Mouse (Mus musculus) forebrain, embryonic 12.5 days (tissue): ENCODE measurements around the gene Cacng4. TPM values are rescaled to one million over a fixed set of nuclear protein-coding genes. Genes with fewer than 3 reads are reported as not detected.

Experiments
- ATAC-seq: fragments of 200-750 bp; cut with Nextera tagmentation; 2 replicates; pipeline ENCODE4 v1.8.0; 2017; ENCODE audit warnings: moderate TSS enrichment; ENCODE audit not compliant: low FRiP score
- H3K27ac ChIP-seq: fragments of 300-500 bp; sonication (generic); 2 replicates; pipeline ENCODE4 v1.5.1; 2016; ENCODE audit warnings: mild to moderate bottlenecking
- H3K27me3 ChIP-seq: fragments of 300-500 bp; sonication (generic); 2 replicates; pipeline ENCODE4 v1.6.1; 2016; ENCODE audit warnings: mild to moderate bottlenecking
- H3K36me3 ChIP-seq: fragments of 300-500 bp; sonication (generic); replicated peaks from 2 replicates; pipeline ENCODE4 v1.6.1; 2016; ENCODE audit warnings: mild to moderate bottlenecking
- H3K4me1 ChIP-seq: fragments of 300-500 bp; sonication (generic); 2 replicates; pipeline ENCODE4 v1.6.1; 2016
- H3K4me2 ChIP-seq: fragments of 300-500 bp; sonication (generic); 2 replicates; pipeline ENCODE4 v1.6.1; 2016; ENCODE audit warnings: mild to moderate bottlenecking, moderate library complexity
- H3K4me3 ChIP-seq: fragments of 300-500 bp; sonication (generic); replicated peaks from 2 replicates; pipeline ENCODE4 v1.5.1; 2016; ENCODE audit warnings: mild to moderate bottlenecking
- H3K9ac ChIP-seq: fragments of 300-500 bp; sonication (generic); 2 replicates; pipeline ENCODE4 v1.6.1; 2016; ENCODE audit warnings: mild to moderate bottlenecking
- H3K9me3 ChIP-seq: fragments of 300-500 bp; sonication (generic); 2 replicates; pipeline ENCODE4 v1.6.1; 2016
- WGBS: fragments of 180-500 bp; shearing (Covaris S2); methylation state at CpG from one replicate; pipeline ENCODE4 v1.1.7; 2016; 5-methylcytosine and 5-hydroxymethylcytosine counted together
- polyA plus RNA-seq: library from polyadenylated mRNA; unstranded; fragments of >200 nt; fragmentation: Nextera tagmentation; extraction: Ambion mirVana; gene quantifications from 2 replicates; pipeline ENCODE4 v1.2.1, GENCODE M21; 2016

The Cacng4 gene
- polyA plus RNA-seq, 1 experiment from 2014 or later, result 22.8 TPM

DNA sequence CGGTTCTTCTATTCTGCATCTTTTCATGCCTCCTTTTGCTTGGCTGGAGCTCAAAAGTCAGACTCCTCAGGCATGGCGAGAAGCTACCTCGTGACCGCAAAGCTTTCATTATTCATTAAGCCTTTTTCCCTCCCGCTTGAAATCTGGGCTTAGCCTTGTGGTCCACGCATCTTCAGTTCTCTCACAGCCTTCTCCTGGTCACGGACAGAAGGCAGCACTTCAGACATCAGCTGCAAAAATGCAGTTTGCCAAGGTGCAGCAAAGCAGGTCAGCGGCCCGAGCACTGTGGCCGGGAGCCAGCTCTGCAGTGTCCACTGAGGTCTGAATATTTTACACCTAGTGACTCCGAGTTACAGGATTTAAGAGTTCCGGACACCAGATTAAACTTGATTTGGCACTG, 27.4 kb downstream of the Cacng4 start:
- H3K27me3 ChIP-seq, result 0 out of 2 replicates have a peak, but pooled peaks cover 4% of the 10 kb centered on the region
- H3K36me3 ChIP-seq, result no peaks in the 10 kb centered on the region
- H3K9ac ChIP-seq, result no peak overlapping the region
- ATAC-seq, result no peak
- no peak overlapping the region for H3K4me3 ChIP-seq
- WGBS, result 55% methylated on average over 12 of the region's 12 CpGs
- no peak overlapping the region for H3K27ac ChIP-seq
- peaks cover 57% of the 10 kb centered on the region for H3K4me1 ChIP-seq
- H3K9me3 ChIP-seq, result no peaks in the 10 kb centered on the region
- H3K4me2 ChIP-seq, result no peak overlapping the region

DNA sequence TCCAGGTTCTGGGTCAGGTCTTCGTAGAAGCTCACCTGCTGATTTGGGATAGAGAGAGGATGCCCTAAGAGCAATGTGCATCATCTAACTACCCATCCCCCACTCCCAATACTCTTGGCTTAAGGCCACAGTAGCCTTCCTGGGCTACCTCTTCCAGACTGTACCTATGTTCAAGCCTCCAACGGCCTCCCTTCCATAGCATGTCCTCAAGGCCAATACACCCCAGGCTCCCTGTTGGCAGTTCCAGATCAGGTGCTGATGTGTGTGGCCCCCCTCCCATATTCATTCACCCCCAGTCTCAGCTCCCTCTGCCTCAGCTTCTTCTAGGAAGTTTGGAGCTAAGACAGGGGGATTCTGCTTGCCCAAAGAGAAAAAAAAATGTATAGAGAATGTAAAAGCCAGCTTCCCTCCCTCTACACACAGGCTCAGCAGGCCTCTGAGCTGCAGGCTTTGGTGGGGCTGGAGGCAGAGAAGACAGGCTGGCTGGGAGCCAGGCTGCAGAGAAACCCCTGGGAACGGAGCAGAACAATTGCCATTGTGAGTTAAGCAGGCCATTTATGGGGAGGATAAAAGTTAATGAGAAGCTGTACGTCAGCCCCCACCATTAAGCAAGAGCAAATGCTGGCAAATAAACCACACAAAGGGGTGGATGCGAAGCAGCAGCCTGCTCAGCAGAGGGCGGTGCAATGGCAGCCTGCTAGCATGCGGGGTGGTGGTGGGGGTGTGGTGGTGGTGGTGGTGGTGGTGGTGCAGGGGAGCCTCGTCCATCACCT, 31.5 kb downstream of the Cacng4 start:
- 12% methylated on average over 8 of the region's 8 CpGs for WGBS
- Histone ChIP-seq H3K4me1 (peaks cover 60% of the 10 kb centered on the region), H3K27ac (peak overlapping the region; percentile 85), H3K27me3 (0 out of 2 replicates have a peak, but pooled peaks cover 15% of the 10 kb centered on the region), H3K36me3 (0 out of 2 replicates have a peak, but pooled peaks cover 3% of the 10 kb centered on the region), H3K9me3 (no peaks in the 10 kb centered on the region), H3K4me3 (no peak overlapping the region), H3K4me2 (peak overlapping the region; percentile 26), H3K9ac (0 out of 2 replicates have a peak overlapping the region, but pooled peaks have one; percentile 25)
- peak; percentile 86 for ATAC-seq

DNA sequence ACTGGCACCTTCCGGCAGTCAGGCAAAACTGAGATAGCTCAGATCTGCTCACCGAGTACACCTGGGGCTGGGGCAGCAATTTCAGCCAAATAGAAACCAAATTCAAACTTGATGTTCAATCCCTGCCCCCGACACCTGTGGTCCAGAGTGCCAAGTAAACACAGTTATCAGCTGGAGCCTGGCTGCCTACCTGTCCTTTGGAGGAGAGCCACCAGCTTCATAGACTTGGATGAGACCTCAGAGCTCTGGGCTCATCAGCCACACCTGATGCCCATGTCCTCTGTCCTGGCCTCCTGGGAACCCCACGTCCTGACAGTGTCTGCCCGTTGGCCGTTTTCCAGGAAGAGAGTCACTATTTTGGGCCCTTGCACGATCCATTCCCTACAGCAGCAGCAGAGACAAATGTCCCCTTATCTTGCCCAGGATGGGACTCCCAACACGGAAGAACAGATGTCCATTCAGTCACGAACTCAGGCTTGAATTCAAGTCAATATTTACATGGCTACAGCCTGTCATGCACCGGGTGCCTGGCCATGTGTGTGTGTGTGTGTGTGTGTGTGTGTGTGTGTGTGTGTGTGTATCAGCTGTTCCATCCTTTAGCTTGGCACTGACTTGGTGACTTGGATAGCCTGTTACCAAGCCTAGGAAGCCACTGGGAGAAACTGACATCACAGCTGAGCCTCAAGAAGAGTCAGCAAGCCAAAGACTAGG, 32.4 kb downstream of the Cacng4 start:
- no peak for ATAC-seq
- H3K4me1 ChIP-seq, result peaks cover 53% of the 10 kb centered on the region
- 0 out of 2 replicates have a peak, but pooled peaks cover 3% of the 10 kb centered on the region for H3K36me3 ChIP-seq
- peak overlapping the region; percentile 85 for H3K27ac ChIP-seq
- WGBS, result 83% methylated on average over 10 of the region's 10 CpGs
- H3K9ac ChIP-seq, result no peak overlapping the region
- H3K4me2 ChIP-seq, result peak overlapping the region; percentile 26; the same call in 1 of the 2 replicates
- no peaks in the 10 kb centered on the region for H3K9me3 ChIP-seq
- 0 out of 2 replicates have a peak, but pooled peaks cover 15% of the 10 kb centered on the region for H3K27me3 ChIP-seq
- H3K4me3 ChIP-seq, result no peak overlapping the region

DNA sequence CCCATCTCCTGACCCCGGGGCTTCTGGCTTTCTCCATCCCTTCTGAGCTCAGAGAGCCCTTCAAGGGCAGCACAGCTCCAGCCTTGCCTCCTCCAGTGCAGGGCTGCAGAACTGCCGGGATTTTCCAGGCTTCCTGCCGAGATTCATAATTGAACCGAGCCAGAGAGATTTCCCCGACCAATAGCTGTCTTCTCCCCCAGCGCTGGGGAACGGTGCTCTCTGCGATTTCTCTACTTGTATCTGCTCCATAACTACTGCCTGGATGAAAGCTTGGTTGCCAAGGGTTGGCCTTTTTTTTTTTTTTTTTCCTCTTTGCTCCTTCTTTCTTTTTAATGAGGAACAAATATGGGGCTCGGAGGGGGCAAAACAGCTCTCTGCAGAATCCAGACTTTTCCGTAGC, 34.4 kb downstream of the Cacng4 start:
- WGBS, result 18% methylated on average over 10 of the region's 10 CpGs
- no peak overlapping the region for H3K4me2 ChIP-seq
- H3K4me3 ChIP-seq, result no peak overlapping the region
- no peak for ATAC-seq
- no peaks in the 10 kb centered on the region for H3K9me3 ChIP-seq
- 0 out of 2 replicates have a peak, but pooled peaks cover 12% of the 10 kb centered on the region for H3K27me3 ChIP-seq
- peaks cover 52% of the 10 kb centered on the region for H3K4me1 ChIP-seq
- H3K36me3 ChIP-seq, result 0 out of 2 replicates have a peak, but pooled peaks cover 3% of the 10 kb centered on the region
- no peak overlapping the region for H3K9ac ChIP-seq
- peak overlapping the region; percentile 37; the same call in 1 of the 2 replicates for H3K27ac ChIP-seq

DNA sequence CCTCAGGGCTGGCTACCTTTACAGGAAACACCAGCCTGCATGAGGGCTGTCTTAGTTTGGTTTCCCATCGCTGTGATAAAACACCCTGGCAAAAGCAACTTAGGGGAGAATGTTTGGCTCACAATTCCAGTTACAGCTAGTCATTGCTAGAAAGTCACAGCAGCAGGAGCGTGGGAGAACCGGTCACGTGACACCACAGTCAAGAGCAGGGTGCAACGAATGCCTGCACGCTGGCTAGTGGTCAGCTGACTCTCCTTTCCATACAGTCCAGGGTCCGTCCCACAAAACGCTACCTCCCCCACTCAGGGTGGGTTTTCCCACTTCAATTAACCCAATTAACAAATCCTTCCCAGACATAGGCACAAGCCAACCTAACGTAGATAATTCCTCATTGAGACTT, 34.8 kb downstream of the Cacng4 start:
- 0 out of 2 replicates have a peak, but pooled peaks cover 12% of the 10 kb centered on the region for H3K27me3 ChIP-seq
- H3K9ac ChIP-seq, result no peak overlapping the region
- H3K9me3 ChIP-seq, result no peaks in the 10 kb centered on the region
- H3K4me2 ChIP-seq, result no peak overlapping the region
- no peak for ATAC-seq
- H3K27ac ChIP-seq, result peak overlapping the region; percentile 37
- 0 out of 2 replicates have a peak, but pooled peaks cover 3% of the 10 kb centered on the region for H3K36me3 ChIP-seq
- WGBS, result 59% methylated on average over 9 of the region's 9 CpGs
- peaks cover 52% of the 10 kb centered on the region for H3K4me1 ChIP-seq
- H3K4me3 ChIP-seq, result no peak overlapping the region

DNA sequence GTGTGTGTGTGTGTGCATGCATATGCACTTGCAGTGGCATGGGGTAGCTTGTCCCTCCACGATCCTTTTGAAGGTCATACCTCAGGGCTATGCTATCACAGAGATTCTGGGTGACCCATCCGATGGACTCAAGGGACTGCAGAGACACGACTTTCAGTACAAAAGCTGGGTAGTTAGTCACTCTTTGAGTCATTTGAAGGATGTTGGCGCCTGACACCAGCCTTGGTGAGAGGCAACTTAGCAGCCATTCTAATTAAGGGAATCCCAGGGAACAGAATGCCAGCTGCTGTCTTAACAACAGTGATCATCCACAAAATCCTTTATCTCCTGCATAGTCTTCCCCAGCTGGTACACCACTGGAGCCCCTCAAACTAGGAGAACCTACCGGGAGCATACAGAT, 45.2 kb downstream of the Cacng4 start:
- Histone ChIP-seq H3K4me3 (no peak overlapping the region), H3K36me3 (peaks cover 8% of the 10 kb centered on the region; the same call in 1 of the 2 replicates), H3K9me3 (no peaks in the 10 kb centered on the region), H3K27ac (no peak overlapping the region), H3K9ac (no peak overlapping the region), H3K4me1 (no peaks in the 10 kb centered on the region; the same call in 1 of the 2 replicates), H3K27me3 (no peaks in the 10 kb centered on the region), H3K4me2 (no peak overlapping the region)
- no peak for ATAC-seq
- 83% methylated on average over 5 of the region's 5 CpGs for WGBS

DNA sequence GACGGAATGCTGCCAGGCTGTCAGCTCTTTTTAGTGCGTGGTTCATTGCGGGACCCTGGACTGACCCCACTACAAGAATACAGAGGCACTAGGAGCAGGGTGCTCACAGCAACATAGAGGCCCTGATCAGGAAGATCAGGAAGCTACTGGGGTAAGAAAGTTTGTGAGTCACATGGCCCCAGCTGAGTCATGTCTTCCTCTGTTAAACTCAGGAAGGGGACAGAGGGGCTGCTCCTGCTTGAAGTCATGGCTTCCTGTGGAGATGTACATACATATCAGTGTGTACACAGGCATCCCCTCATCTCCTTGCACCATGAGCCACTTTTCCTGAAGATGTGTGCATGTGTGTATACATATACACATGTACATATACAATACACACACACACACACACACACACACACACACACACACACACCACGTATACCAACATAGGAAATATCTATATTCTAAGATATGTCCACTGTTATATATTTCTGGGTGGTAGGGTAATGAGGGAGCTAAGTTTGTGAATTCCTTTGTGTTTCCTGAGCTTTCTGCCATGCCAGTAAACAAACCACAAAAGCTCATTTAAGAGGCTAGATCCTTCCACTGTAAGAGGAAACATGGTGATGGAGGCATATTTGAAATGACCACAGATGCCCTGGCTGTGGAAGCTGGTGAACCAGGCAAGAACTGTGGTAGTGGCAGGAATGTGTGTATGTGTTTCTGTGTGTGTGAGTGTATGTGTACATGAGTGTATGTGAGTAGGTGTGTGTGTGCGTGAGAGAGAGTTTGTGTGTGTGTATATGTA, 45.9 kb downstream of the Cacng4 start:
- no peak overlapping the region for H3K9ac ChIP-seq
- H3K27ac ChIP-seq, result no peak overlapping the region
- H3K4me1 ChIP-seq, result peaks cover under 1% of the 10 kb centered on the region; the same call in 1 of the 2 replicates
- H3K27me3 ChIP-seq, result no peaks in the 10 kb centered on the region
- peaks cover 8% of the 10 kb centered on the region; the same call in 1 of the 2 replicates for H3K36me3 ChIP-seq
- H3K4me3 ChIP-seq, result no peak overlapping the region
- WGBS, result 88% methylated on average over 5 of the region's 5 CpGs
- H3K9me3 ChIP-seq, result no peaks in the 10 kb centered on the region
- no peak overlapping the region for H3K4me2 ChIP-seq
- no peak for ATAC-seq

DNA sequence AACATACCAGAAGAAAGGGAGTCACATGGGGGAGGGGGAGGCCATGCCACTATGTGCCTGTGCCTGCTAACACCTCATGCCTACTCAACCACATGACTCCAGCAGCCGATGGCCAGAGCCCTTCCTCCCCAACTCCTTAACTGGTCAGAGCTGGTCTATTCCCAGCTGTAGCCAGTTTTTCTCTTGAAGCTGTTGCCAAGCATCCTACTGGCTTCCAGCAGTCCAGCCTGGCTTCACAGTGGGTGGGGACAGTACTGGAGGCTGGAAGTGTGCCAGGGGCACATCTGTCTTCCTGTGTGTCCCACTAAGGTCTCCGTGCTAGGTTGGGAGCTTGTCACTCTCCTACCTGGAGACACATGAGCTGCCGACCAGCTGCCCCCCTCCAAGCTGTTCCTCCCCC, 51.3 kb downstream of the Cacng4 start:
- Histone ChIP-seq H3K4me3 (no peak overlapping the region), H3K27ac (no peak overlapping the region), H3K36me3 (peaks cover 24% of the 10 kb centered on the region), H3K27me3 (no peaks in the 10 kb centered on the region), H3K4me1 (peaks cover 27% of the 10 kb centered on the region), H3K9ac (no peak overlapping the region), H3K4me2 (no peak overlapping the region), H3K9me3 (no peaks in the 10 kb centered on the region)
- 75% methylated on average over 3 of the region's 3 CpGs for WGBS
- ATAC-seq, result no peak

DNA sequence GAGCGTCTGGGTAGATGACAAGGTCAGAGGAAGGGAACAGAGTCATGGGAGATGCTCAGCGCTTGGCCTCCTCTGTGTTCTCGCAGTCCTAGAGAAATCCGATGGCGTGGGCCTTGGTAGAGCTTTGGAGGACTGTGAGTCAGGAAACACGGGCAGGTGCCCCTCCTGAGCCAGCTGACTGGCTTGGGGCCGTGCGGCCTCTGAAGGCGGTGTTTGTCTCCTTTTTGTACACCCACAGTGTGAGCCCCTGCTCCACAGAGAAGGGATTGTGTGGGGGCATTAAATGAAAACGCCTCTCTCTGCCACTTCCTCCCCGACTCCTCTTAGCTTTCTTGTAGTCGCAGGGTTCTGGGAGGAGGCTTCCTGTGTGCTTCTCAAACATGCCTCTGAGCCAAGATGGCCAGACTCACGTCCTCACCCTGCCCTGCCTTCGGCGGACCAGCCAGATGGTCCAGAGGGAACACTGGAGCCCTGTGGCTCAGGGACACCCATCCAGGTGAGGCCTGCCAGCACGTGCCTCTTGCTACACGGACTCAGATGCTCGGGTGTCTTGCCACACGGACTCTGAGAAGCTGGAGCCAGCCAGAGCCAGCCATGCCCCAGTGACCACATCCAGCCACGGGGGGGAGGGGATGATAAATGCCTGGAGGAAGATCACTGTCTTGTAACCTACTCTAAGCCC, 55.8 kb downstream of the Cacng4 start:
- Histone ChIP-seq H3K4me3 (no peak overlapping the region), H3K27ac (no peak overlapping the region), H3K4me2 (no peak overlapping the region), H3K36me3 (peaks cover 60% of the 10 kb centered on the region), H3K4me1 (peaks cover 27% of the 10 kb centered on the region), H3K27me3 (no peaks in the 10 kb centered on the region), H3K9me3 (no peaks in the 10 kb centered on the region), H3K9ac (no peak overlapping the region)
- ATAC-seq, result no peak
- WGBS, result 85% methylated on average over 20 of the region's 20 CpGs

DNA sequence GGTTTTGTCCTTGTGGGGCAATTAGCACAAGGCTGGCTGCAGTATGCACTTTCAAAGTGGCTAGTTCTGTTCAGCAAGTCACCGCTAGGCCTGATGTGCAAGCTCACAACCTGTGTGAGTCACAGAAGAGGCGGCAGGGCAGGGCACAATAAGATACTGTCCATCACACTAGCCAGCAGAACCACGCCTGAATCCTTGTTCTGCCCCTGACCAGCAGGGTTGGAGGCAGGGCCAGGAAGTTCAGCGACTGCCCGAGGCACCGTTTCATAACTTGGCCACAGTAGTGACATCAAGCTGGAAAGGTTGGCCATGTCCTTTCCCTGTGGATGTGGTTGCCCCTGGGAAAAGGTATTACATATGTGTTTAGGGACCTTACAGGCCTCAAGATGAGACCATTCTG, 56.5 kb downstream of the Cacng4 start:
- Histone ChIP-seq H3K36me3 (peaks cover 66% of the 10 kb centered on the region), H3K4me3 (no peak overlapping the region), H3K9ac (no peak overlapping the region), H3K27me3 (no peaks in the 10 kb centered on the region), H3K4me1 (peaks cover 24% of the 10 kb centered on the region), H3K9me3 (no peaks in the 10 kb centered on the region), H3K27ac (no peak overlapping the region), H3K4me2 (no peak overlapping the region)
- 85% methylated on average over 6 of the region's 6 CpGs for WGBS
- ATAC-seq, result no peak

DNA sequence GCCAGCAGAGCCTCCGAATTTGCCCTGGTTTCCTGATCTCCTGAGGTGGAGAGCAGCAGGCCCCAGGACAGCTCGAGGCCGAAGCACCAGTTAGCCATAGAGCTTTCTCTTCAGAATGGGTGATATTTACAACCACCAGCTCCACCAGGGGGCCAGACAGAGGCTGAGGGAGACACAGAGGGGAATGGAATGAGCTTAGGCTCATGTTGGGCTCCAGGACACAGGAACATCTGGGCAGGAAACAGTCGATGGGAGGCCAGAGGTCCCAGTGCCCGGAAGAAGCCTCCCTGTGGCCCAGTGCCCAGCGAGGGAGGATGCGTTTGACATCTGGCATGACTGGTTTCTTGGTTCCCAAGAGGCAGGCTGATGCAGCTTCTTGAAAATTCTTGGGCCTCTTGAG, 60.2 kb downstream of the Cacng4 start:
- ATAC-seq, result no peak

More for the DNA sequence above, 60.2 kb downstream of the Cacng4 start:
- 86% methylated on average over 7 of the region's 7 CpGs for WGBS
- H3K27me3 ChIP-seq, result no peaks in the 10 kb centered on the region
- no peak overlapping the region for H3K9ac ChIP-seq
- H3K27ac ChIP-seq, result no peak overlapping the region
- no peak overlapping the region for H3K4me3 ChIP-seq
- H3K4me1 ChIP-seq, result no peaks in the 10 kb centered on the region
- no peaks in the 10 kb centered on the region for H3K9me3 ChIP-seq
- H3K4me2 ChIP-seq, result no peak overlapping the region
- H3K36me3 ChIP-seq, result peaks cover 66% of the 10 kb centered on the region
